Mouse (Mus musculus): ENCODE results near the gene Atp9a. TPM values are rescaled to one million over a fixed set of nuclear protein-coding genes. Genes with fewer than 3 reads are reported as not detected.

Gene Atp9a
- polyA plus RNA-seq (2015; fragmentation: Nextera tagmentation; extraction: Ambion mirVana) = 23.4 and 24.9 TPM in 2 replicates

DNA sequence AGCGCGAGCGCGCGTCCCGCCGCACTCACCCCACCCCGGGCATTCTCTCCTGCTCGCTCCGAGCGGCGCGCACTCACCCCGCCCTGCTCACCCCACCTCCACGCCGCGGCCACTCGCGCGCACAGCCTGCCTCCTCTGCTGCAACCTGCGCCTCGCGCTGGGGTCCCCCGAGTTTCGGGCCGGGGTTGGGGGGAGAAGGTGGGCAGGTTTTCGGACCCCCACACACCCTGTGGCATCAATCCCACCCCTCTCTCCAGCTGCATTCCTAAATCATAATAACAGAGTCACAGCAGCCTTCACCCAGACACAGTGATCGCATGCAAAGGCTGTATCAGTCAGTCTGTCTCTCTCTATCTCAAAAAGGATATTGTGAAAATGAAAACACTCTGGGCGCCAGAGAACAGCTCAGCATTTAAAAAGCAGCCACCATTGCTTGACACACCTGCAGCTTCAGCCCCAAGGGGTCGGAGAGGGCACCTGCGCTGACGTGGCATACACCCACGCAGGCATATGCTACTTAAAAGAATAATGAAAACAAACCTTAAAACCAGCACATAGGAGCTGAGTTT, at the start of gene Atp9a:
TSS of gene Atp9a (minus strand) at position 351 of the 569 bp plus-strand sequence.
- Histone ChIP-seq H3K4me1 (replicated peaks) (peaks cover 5% of the 10 kb centered on the region; the same call in 1 of the 2 replicates), H3K27me3 (replicated peaks) (no peaks in the 10 kb centered on the region), H3K9me3 (no peaks in the 10 kb centered on the region), H3K9ac (peak within 1 kb of the TSS; percentile 67), H3K36me3 (no peaks in the 10 kb centered on the region), H3K4me3 (replicated peaks) (peak within 1 kb of the TSS; percentile 92), H3K4me2 (replicated peaks) (peak within 1 kb of the TSS; percentile 92), H3K27ac (peak within 1 kb of the TSS; percentile 81)
- ATAC-seq = peak; percentile 69
- 8% methylated on average over 19 of the region's 33 CpGs for WGBS

DNA sequence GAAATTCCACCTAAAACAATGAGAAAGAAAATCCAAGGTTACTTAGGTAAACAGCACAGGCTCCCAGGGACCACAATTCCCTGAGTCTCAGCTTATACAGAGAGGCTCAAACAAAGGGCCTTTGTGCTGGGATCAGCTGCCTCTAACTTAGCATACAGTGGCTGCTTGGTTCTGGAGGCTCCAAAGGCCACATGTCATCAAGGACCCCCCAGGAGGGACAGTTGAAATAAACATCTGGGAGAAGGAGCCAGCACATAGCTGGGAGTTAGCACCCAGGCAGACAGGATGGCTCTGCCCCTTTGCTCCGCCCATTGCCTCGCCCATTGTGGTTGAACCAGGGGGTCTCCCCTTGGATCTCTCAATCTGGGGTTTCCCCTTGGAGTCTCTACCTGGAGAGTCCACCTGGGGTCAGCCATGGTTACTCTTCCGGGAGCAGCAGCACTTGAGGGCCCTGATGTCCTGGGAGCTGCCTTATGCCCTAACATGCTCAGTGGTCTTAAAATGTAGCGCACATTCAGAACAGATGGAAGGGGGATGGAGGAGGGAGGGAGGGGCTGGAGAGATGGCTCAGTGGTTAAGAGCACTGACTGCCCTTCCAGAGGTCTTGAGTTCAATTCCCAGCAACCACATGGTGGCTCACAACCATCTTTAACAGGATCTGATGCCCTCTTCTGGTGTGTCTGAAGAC, 49.0 kb upstream of the Atp9a start:
- ATAC-seq = no peak; the same call in 1 of the 2 replicates

DNA sequence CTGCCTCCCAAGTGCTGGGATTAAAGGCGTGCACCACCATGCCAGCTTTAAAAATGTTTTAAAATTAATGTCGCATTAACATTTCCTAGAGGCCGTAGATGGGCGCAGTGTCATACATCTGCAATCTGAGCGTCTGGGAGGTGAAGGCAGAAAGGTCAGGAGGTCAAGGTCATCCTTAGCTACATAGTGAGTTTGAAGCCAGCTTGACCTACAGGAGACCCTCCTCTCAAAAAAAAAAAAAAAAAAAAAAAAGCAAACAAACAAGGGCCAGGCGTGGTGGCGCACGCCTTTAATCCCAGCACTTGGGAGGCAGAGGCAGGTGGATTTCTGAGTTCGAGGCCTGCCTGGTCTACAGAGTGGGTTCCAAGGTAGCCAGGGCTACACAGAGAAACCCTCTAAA, 44.0 kb upstream of the Atp9a start:
- Histone ChIP-seq H3K9ac (no peak overlapping the region), H3K4me3 (replicated peaks) (no peak overlapping the region), H3K9me3 (no peaks in the 10 kb centered on the region), H3K27me3 (replicated peaks) (no peaks in the 10 kb centered on the region), H3K27ac (no peak overlapping the region), H3K4me1 (replicated peaks) (no peaks in the 10 kb centered on the region; the same call in 1 of the 2 replicates), H3K4me2 (replicated peaks) (no peak overlapping the region), H3K36me3 (no peaks in the 10 kb centered on the region)
- no peak for ATAC-seq
- WGBS = 89% methylated on average over 9 of the region's 9 CpGs

More for the DNA sequence above, 49.0 kb upstream of the Atp9a start:
- Histone ChIP-seq H3K27ac (no peak overlapping the region), H3K9ac (no peak overlapping the region), H3K4me3 (replicated peaks) (no peak overlapping the region), H3K27me3 (replicated peaks) (no peaks in the 10 kb centered on the region), H3K4me1 (replicated peaks) (no peaks in the 10 kb centered on the region; the same call in 1 of the 2 replicates), H3K36me3 (no peaks in the 10 kb centered on the region), H3K9me3 (no peaks in the 10 kb centered on the region), H3K4me2 (replicated peaks) (no peak overlapping the region)
- 75% methylated on average over 4 of the region's 4 CpGs for WGBS

DNA sequence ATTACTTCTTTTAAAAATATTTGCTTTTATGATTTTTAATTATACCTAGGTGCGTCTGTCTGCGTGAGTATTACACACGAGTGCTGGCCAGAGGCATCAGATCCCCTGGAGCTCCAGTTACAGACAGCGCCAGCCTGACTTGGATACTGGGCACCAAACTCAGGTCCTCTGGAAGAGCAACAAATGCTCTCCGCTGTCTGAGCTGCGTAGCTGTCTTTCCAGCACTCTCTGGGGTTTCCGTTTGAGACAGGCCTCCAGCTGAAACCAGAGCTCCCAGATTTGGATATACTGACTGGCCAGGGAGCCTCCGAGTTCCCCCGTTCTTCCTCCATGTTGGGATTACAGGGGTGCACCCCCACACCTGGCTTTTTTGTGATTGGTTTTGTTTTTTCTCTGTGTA, 38.4 kb upstream of the Atp9a start:
- H3K36me3 ChIP-seq = no peaks in the 10 kb centered on the region
- no peak overlapping the region for H3K27ac ChIP-seq
- H3K4me2 ChIP-seq (replicated peaks) = no peak overlapping the region
- H3K9ac ChIP-seq = no peak overlapping the region
- no peaks in the 10 kb centered on the region for H3K27me3 ChIP-seq (replicated peaks)
- H3K4me3 ChIP-seq (replicated peaks) = no peak overlapping the region
- H3K9me3 ChIP-seq = no peaks in the 10 kb centered on the region
- peaks cover 7% of the 10 kb centered on the region for H3K4me1 ChIP-seq (replicated peaks)
- WGBS = 51% methylated on average over 9 of the region's 9 CpGs
- no peak for ATAC-seq

DNA sequence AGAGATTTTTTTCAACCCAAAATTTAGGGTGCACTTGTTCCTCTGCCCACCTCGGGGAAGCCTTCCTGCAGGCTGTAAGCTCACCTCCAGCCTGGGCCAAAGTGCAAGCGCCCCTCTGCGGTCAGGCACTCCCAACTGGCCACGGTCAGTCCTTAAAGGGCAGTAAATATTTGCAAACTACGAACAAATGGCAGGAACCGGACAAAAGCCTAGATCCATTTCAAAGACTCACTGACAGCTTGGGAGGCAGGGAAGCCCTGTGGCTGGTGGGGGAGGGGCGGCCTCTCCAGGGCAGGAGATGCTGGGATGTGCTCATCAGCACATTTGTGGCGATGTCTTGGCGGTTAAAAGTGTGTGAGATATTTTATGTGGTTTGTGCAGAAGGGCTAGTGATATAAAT, 37.8 kb upstream of the Atp9a start:
- 13% methylated on average over 9 of the region's 9 CpGs for WGBS
- Histone ChIP-seq H3K27ac (no peak overlapping the region), H3K9me3 (no peaks in the 10 kb centered on the region), H3K9ac (no peak overlapping the region), H3K36me3 (no peaks in the 10 kb centered on the region), H3K4me3 (replicated peaks) (no peak overlapping the region), H3K27me3 (replicated peaks) (no peaks in the 10 kb centered on the region), H3K4me2 (replicated peaks) (no peak overlapping the region), H3K4me1 (replicated peaks) (peaks cover 7% of the 10 kb centered on the region)
- ATAC-seq = no peak

DNA sequence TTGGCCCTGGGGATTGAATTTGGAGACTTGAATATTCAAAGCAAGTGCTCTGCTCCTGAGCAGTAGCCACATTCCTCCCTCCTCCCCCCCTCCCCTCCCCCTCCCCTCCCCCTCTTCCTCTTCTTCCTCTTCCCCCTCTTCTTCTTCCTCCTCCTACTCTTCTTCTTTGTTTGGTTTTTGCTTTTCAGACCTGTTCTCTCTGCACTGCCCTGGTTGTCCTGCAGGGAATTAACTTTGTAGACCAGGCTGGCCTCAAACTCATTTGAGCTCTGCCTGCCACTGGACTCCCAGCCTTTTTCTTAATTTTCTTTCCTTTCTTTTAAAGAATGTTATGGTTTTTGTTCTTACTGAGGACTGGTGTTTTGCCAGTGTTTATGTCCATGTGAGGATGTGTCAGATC, 35.3 kb upstream of the Atp9a start:
- no peaks in the 10 kb centered on the region for H3K36me3 ChIP-seq
- no peaks in the 10 kb centered on the region for H3K27me3 ChIP-seq (replicated peaks)
- no peak for ATAC-seq
- no peak overlapping the region for H3K4me3 ChIP-seq (replicated peaks)
- H3K4me1 ChIP-seq (replicated peaks) = peaks cover 7% of the 10 kb centered on the region
- H3K9me3 ChIP-seq = no peaks in the 10 kb centered on the region
- no peak overlapping the region for H3K27ac ChIP-seq
- no peak overlapping the region for H3K9ac ChIP-seq
- no peak overlapping the region for H3K4me2 ChIP-seq (replicated peaks)

DNA sequence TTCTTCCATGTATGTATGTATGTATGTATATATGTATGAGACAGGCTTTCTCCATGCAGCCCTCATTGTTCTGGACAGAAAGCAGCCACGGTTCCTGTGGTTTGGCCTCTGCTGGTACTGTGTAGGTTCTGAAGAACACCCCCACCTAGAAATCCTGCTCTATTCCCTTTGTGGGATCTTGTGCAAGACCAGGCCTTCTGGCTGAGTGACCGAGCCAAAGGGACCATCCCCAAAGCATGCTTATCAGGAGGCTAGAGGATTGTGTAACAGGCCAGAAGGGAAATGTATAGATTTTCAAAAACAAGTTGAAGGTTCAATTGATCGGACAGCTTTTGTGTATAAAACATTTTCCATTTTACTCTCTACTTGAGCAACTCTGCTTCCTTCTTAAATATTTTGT, 34.0 kb upstream of the Atp9a start:
- Histone ChIP-seq H3K27me3 (replicated peaks) (no peaks in the 10 kb centered on the region), H3K9me3 (no peaks in the 10 kb centered on the region), H3K4me1 (replicated peaks) (peaks cover 7% of the 10 kb centered on the region), H3K27ac (no peak overlapping the region), H3K4me3 (replicated peaks) (no peak overlapping the region), H3K9ac (no peak overlapping the region), H3K36me3 (no peaks in the 10 kb centered on the region), H3K4me2 (replicated peaks) (no peak overlapping the region)
- ATAC-seq = no peak
- WGBS = 76% methylated on average over 3 of the region's 3 CpGs

DNA sequence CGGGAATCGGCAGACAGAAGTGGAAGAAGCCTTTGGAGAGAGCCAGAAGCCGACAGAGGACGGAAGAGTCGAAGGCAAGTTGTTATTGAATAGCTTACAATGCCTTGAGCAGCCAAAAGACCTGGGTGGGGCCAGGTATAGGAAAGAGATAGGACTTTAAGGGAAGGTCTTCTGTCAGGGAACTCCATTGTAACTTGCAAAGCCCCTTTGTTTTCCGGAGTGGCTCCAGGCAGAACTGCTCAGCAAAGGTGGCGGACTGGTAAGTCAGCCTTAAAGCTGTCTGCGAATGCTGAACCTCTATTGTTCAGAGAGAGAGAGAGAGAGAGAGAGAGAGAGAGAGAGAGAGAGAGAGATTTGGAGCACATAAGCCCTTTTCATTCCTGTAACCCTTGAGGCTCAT, 27.1 kb upstream of the Atp9a start:
- Histone ChIP-seq H3K9me3 (no peaks in the 10 kb centered on the region), H3K27me3 (replicated peaks) (peaks cover 32% of the 10 kb centered on the region), H3K4me2 (replicated peaks) (no peak overlapping the region), H3K36me3 (no peaks in the 10 kb centered on the region), H3K27ac (no peak overlapping the region), H3K4me1 (replicated peaks) (peaks cover 18% of the 10 kb centered on the region), H3K4me3 (replicated peaks) (no peak overlapping the region), H3K9ac (no peak overlapping the region)
- ATAC-seq = no peak
- 64% methylated on average over 8 of the region's 8 CpGs for WGBS

DNA sequence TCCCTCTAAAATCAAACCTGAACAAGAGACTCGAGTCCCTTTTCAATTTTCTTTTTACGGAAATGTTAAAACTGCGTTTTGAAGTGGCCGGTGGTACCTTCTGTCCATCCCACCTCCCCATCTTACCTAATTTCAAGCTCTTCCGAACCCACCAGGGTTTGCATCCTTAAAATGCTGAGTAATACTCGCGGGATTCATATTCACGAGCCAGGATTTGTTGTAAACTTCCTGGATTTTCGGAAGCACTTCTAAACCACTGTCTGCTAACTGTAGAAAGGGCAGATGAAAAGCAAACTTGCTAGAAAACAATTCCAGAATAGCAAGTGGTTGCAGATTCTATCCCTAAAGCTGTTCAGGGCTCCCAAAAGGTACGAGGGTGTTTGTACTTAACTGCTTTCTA, 25.4 kb upstream of the Atp9a start, which contains the start of gene Sall4:
TSS of gene Sall4 (minus strand) at position 362 of the 400 bp plus-strand sequence.
- Histone ChIP-seq H3K9me3 (no peaks in the 10 kb centered on the region), H3K9ac (peak within 1 kb of the TSS; percentile 56), H3K27me3 (replicated peaks) (peaks cover 38% of the 10 kb centered on the region), H3K4me3 (replicated peaks) (peak within 1 kb of the TSS; percentile 63), H3K4me1 (replicated peaks) (peaks cover 18% of the 10 kb centered on the region), H3K36me3 (no peaks in the 10 kb centered on the region), H3K4me2 (replicated peaks) (peak within 1 kb of the TSS; percentile 99), H3K27ac (peak within 1 kb of the TSS; percentile 62; the same call in 1 of the 2 replicates)
- no peak for ATAC-seq
- 10% methylated on average over 10 of the region's 10 CpGs for WGBS

DNA sequence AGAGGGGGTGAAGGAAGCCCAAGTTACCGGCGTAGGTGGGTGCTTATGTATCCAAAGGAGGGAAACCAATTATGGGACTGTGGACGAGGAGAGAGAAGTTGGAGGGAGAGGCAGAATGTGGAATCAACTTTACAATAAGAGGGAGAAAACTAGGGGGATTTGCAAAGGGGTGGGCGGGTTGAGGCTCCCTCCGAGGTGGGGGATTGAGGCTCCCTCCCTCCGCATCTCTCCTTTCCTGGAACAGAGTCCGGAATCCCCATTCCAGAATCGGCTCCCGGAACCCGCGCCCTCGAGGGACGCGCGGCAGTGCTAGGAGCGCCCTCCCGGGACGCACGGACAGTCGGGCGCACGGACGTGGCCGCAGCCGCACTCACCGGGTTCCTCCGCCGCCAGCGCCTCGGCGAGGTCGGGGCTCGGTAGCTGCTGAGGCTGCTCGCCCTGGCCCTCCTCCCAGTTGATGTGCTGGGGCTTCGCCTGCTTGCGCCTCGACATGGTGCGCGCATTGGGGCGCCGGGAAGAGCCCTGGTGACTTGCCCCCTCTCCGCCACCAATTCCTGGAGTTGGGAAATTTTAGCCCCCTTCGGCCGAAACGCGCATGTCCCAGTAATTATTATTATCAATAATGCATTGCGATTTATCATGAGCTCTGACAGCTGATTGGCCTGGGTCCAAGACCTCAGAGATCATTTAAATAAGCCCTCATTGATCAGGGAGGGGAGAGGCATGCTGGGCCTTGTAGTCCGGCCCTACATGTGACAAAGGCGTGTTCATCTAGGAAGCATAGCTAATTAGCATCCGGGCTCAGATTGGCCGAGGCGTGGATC, 24.5 kb upstream of the Atp9a start:
- Histone ChIP-seq H3K36me3 (no peaks in the 10 kb centered on the region), H3K9ac (peak overlapping the region; percentile 56), H3K4me1 (replicated peaks) (peaks cover 26% of the 10 kb centered on the region), H3K9me3 (no peaks in the 10 kb centered on the region), H3K4me2 (replicated peaks) (peak overlapping the region; percentile 99), H3K27me3 (replicated peaks) (peaks cover 38% of the 10 kb centered on the region), H3K4me3 (replicated peaks) (peak overlapping the region; percentile 63), H3K27ac (peak overlapping the region; percentile 62; the same call in 1 of the 2 replicates)
- peak; percentile 79 for ATAC-seq
- WGBS = under 1% methylated on average over 52 of the region's 52 CpGs

DNA sequence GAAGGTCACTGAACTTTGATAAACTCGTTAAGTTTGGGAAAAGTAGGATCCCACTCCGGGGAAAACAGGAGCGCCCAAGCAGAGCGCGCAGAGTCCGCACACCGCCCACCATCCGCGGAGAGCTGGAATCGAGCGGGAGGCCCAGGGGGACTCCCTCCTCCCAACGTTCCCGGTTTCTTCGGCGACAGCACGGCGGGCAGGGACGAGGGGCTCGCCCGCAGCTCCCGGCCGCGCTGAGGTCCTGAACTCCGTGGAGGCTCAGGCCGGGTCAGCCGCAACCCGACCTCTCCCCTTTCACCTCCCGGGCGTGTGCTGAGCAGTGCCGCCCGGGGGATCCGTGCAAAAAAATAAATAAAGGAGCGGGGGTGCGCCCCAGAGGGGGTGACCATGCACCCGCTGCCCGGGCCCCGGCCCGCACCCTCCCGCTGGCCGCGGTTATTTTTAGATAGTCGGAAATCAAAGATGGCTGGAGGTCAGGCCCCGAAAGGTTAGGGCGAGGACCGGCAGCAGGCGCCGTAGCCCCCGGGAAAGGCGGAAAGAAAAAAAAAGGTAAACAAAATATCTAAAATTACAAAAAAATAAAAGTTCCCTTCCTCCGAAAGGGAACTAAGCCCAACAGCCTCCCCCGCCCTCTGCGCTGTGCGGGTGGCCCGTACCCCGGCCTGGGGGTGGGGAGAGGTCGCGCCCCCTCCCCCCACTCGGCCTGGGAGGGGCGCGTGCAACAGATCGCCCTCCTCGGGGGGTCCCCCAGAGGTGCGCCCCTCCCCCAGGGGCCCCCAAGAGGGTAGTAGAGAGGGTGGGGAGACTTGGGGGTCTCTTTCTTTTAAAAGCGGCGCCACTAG, 23.7 kb upstream of the Atp9a start:
- H3K4me3 ChIP-seq (replicated peaks) = peak overlapping the region; percentile 63
- no peaks in the 10 kb centered on the region for H3K9me3 ChIP-seq
- WGBS = under 1% methylated on average over 65 of the region's 65 CpGs
- peak overlapping the region; percentile 56 for H3K9ac ChIP-seq
- H3K27ac ChIP-seq = peak overlapping the region; percentile 64; the same call in 1 of the 2 replicates
- H3K36me3 ChIP-seq = no peaks in the 10 kb centered on the region
- H3K4me1 ChIP-seq (replicated peaks) = peaks cover 26% of the 10 kb centered on the region
- peak overlapping the region; percentile 99 for H3K4me2 ChIP-seq (replicated peaks)
- peaks cover 38% of the 10 kb centered on the region for H3K27me3 ChIP-seq (replicated peaks)
- ATAC-seq = peak; percentile 27

Measured in intestine, embryonic 15.5 days (tissue).